Mouse (Mus musculus): ENCODE measurements around the gene Gsap. TPM values are rescaled to one million over a fixed set of nuclear protein-coding genes. Genes with fewer than 3 reads are reported as not detected.

Gene Gsap
- polyA plus RNA-seq, 1 experiment from 2014 or later, result 3.8 TPM

DNA sequence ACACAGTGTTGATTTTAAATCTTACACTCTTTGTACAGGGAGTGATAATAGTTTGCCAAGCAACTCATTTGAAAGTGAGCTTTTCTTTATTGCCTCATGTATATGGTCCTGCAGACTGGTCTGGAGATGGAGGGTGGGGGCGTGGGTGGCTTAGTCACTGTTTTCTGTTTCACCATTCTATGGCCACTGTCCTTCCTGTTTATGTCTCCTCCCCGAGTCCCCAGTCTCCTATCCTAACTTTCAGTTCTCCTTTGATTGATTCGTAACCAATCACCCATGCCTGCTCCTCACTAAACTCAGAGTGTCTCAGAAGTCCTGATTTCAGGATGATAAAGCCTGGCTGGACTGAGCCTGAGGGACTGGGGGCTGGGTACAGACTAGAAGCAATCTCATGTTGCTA, 2.4 kb downstream of the Gsap start:
- H3K36me3 ChIP-seq, result no peaks in the 10 kb centered on the region
- peaks cover 6% of the 10 kb centered on the region; the same call in 1 of the 2 replicates for H3K4me1 ChIP-seq
- WGBS, result 37% methylated on average over 3 of the region's 3 CpGs

DNA sequence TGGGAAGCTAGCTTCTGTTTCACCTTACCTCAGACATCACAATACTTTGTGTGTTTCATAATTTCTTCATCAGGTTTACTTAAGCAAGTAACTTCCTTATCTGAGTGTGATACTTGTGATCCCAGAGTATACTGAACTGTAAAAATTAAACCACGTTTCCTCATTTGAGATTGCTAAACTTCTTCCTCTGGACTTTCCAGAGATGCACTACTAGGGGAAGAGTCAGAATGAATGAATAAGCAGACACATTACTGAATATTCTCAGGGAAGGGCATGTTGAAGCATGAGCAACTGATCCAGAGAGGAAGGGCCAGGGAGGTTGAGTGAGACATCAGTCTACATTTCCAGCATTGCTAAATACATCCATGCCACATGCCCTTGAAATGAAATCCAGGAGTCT, 3.0 kb downstream of the Gsap start:
- no peak for ATAC-seq (ENCODE audit: low FRiP score)
- Histone ChIP-seq H3K4me1 (peaks cover 6% of the 10 kb centered on the region; the same call in 1 of the 2 replicates), H3K4me3 (no peak overlapping the region), H3K36me3 (no peaks in the 10 kb centered on the region), H3K27me3 (no peaks in the 10 kb centered on the region), H3K9me3 (replicated peaks) (peaks cover 11% of the 10 kb centered on the region; the same call in 1 of the 2 replicates), H3K9ac (no peak overlapping the region), H3K27ac (no peak overlapping the region), H3K4me2 (replicated peaks) (no peak overlapping the region)
- 83% methylated on average over 1 of the region's 1 CpGs for WGBS

More for the DNA sequence above, 2.4 kb downstream of the Gsap start:
- ATAC-seq (ENCODE audit: low FRiP score), result no peak
- peaks cover 6% of the 10 kb centered on the region; the same call in 1 of the 2 replicates for H3K9me3 ChIP-seq (replicated peaks)
- no peak overlapping the region for H3K9ac ChIP-seq
- H3K4me3 ChIP-seq, result no peak overlapping the region
- H3K4me2 ChIP-seq (replicated peaks), result no peak overlapping the region
- H3K27me3 ChIP-seq, result no peaks in the 10 kb centered on the region
- H3K27ac ChIP-seq, result no peak overlapping the region

- no peak for ATAC-seq (ENCODE audit: low FRiP score)
- H3K4me3 ChIP-seq, result no peak overlapping the region
- 84% methylated on average over 3 of the region's 3 CpGs for WGBS
- H3K9ac ChIP-seq, result no peak overlapping the region
- H3K4me1 ChIP-seq, result peaks cover 6% of the 10 kb centered on the region; the same call in 1 of the 2 replicates
- H3K4me2 ChIP-seq (replicated peaks), result no peak overlapping the region
- H3K9me3 ChIP-seq (replicated peaks), result peaks cover 11% of the 10 kb centered on the region; the same call in 1 of the 2 replicates
- no peaks in the 10 kb centered on the region for H3K36me3 ChIP-seq
- no peaks in the 10 kb centered on the region for H3K27me3 ChIP-seq
- no peak overlapping the region for H3K27ac ChIP-seq
Observed at GRCm38 (mm10) chr5:21189460-21189859, 3.4 kb downstream of the Gsap start.

DNA sequence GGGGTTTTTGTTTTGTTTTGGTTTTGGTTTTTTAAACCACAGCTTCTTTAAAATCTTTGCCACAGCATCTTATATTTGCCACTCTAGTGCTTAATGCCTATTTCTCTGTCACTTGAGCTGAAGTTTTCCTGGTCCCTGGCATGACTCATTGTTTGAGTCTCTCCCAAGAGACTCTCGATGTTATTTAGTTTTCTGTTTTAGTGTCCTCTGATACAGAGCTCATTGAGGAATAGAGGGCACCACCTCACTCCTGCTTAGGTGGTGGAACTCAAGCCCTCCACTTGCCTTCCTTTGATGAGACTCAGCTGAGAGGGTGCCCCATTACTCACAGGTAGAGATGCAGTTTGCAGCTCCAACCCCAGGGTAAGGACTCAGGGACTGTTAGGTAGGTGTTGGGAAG, 17.4 kb downstream of the Gsap start:
- no peak for ATAC-seq (ENCODE audit: low FRiP score)
- H3K4me1 ChIP-seq, result no peaks in the 10 kb centered on the region
- H3K27me3 ChIP-seq, result no peaks in the 10 kb centered on the region
- H3K4me2 ChIP-seq (replicated peaks), result no peak overlapping the region
- no peak overlapping the region for H3K9ac ChIP-seq
- WGBS, result 91% methylated on average over 1 of the region's 1 CpGs
- no peaks in the 10 kb centered on the region for H3K9me3 ChIP-seq (replicated peaks)
- H3K27ac ChIP-seq, result no peak overlapping the region
- no peak overlapping the region for H3K4me3 ChIP-seq
- no peaks in the 10 kb centered on the region for H3K36me3 ChIP-seq

DNA sequence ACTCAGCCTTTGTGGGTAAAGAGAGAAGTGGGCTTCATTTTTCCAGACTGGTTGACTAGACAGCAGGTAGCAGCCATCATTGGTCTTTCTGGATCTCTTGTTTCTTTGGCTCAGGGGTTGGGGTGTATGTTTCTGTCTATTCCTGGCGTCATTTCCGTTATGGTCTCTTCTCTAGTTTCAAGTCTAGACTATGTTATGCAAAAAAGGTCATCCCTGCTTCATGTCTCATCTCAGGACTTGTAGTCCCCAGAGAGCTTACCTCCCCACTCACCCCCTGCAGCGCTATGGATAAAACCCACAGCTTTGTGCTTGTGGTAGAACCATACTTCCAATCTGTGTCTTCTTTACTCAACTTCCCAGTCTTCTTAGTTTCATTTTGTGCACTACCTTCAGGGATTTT, 18.1 kb downstream of the Gsap start:
- Histone ChIP-seq H3K9ac (no peak overlapping the region), H3K4me1 (no peaks in the 10 kb centered on the region), H3K27me3 (no peaks in the 10 kb centered on the region), H3K4me2 (replicated peaks) (no peak overlapping the region), H3K36me3 (no peaks in the 10 kb centered on the region), H3K9me3 (replicated peaks) (no peaks in the 10 kb centered on the region), H3K4me3 (no peak overlapping the region), H3K27ac (no peak overlapping the region)
- ATAC-seq (ENCODE audit: low FRiP score), result no peak
- 92% methylated on average over 3 of the region's 3 CpGs for WGBS

DNA sequence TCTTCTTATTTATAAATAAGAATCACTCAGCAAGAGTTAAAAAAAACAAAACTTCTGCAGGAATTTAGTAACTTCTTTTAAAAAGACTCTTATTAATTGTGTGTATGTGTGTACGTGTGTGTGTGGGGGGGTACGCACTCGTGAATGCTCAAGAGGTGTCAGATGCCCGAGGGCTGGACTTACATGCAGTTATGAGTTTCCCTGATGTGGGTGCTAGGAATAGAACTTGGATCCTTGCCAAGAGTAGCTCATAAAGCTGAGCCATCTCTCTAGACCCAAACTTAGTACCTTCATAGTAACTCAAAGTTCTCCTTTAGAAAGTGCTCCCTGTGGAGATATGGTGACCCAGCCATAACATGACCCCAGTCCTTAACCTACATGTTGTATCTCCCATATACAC, 20.0 kb downstream of the Gsap start:
- no peaks in the 10 kb centered on the region for H3K36me3 ChIP-seq
- H3K4me1 ChIP-seq, result no peaks in the 10 kb centered on the region
- no peak overlapping the region for H3K27ac ChIP-seq
- 95% methylated on average over 4 of the region's 4 CpGs for whole genome bisulfite sequencing
- no peaks in the 10 kb centered on the region for H3K27me3 ChIP-seq
- H3K4me2 ChIP-seq (replicated peaks), result no peak overlapping the region
- ATAC-seq (ENCODE audit: low FRiP score), result no peak
- H3K9ac ChIP-seq, result no peak overlapping the region
- H3K9me3 ChIP-seq (replicated peaks), result no peaks in the 10 kb centered on the region
- H3K4me3 ChIP-seq, result no peak overlapping the region

DNA sequence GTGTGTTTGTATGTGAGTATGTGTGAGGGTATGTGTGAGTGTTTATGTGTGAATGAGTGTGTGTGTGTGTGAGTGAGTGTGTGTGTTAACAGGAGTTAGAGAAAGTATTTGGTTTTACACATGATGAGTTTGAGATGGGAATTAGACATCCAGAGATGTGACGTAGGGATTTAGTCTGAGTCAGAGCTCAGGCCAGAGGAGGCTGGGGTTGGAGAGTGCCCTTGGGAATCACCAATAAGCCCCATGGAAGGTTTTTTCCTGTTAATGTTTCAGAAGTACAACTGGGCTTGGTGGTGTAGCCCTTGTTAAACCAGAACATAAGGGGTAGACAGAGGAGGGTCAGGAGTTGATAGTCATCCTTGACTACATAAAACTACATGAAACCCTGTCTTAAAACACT, 25.4 kb downstream of the Gsap start:
- H3K4me1 ChIP-seq, result no peaks in the 10 kb centered on the region
- ATAC-seq (ENCODE audit: low FRiP score), result no peak
- H3K9me3 ChIP-seq (replicated peaks), result no peaks in the 10 kb centered on the region
- 75% methylated on average over 1 of the region's 1 CpGs for WGBS
- H3K27ac ChIP-seq, result no peak overlapping the region
- H3K4me2 ChIP-seq (replicated peaks), result no peak overlapping the region
- no peaks in the 10 kb centered on the region for H3K27me3 ChIP-seq
- no peak overlapping the region for H3K9ac ChIP-seq
- H3K36me3 ChIP-seq, result no peaks in the 10 kb centered on the region
- no peak overlapping the region for H3K4me3 ChIP-seq

DNA sequence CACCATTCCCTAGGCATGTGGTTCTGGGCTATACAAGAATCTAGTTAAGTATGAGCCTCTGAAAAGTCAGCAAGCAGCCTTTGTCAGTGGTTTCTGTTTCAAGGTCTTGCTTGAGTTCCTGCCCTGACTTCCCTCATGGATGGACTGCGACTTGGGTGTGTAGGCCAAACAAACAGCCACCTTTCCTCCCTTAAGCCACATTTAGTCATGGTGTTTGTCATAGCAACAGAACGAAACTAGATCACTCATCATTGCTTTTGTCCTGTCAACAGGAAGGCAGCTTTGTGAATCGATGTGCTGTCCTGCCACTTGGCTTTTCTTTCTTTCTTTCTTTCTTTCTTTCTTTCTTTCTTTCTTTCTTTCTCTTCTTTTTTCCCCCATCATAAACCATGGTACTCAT, 26.9 kb downstream of the Gsap start:
- no peaks in the 10 kb centered on the region for H3K9me3 ChIP-seq (replicated peaks)
- no peaks in the 10 kb centered on the region for H3K27me3 ChIP-seq
- no peak overlapping the region for H3K27ac ChIP-seq
- no peaks in the 10 kb centered on the region for H3K36me3 ChIP-seq
- H3K4me3 ChIP-seq, result no peak overlapping the region
- H3K9ac ChIP-seq, result no peak overlapping the region
- no peak overlapping the region for H3K4me2 ChIP-seq (replicated peaks)
- H3K4me1 ChIP-seq, result no peaks in the 10 kb centered on the region
- WGBS, result 86% methylated on average over 3 of the region's 3 CpGs
- ATAC-seq (ENCODE audit: low FRiP score), result no peak

DNA sequence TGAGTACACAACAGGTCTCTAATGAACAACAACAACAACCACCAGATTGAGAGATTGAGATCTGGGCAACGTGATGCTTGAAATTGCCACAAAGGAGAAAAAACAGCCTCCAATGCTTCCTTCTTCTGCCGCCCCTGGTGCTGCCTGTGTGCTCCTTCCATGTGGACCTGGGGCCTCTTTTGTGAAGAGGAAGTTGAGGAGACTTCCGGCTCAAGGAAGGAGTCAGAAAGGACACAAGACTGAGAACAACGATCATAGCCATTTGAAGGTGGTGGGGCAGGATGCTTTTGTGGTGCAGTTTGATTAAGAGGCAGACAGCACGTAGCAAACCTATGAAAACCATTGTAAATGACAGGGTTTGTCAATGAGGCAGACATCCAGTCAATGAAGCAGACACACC, 27.7 kb downstream of the Gsap start:
- WGBS, result 85% methylated on average over 5 of the region's 5 CpGs
- Histone ChIP-seq H3K4me2 (replicated peaks) (no peak overlapping the region), H3K36me3 (no peaks in the 10 kb centered on the region), H3K9me3 (replicated peaks) (no peaks in the 10 kb centered on the region), H3K4me3 (no peak overlapping the region), H3K9ac (no peak overlapping the region), H3K4me1 (no peaks in the 10 kb centered on the region), H3K27me3 (no peaks in the 10 kb centered on the region), H3K27ac (no peak overlapping the region)
- no peak for ATAC-seq (ENCODE audit: low FRiP score)

DNA sequence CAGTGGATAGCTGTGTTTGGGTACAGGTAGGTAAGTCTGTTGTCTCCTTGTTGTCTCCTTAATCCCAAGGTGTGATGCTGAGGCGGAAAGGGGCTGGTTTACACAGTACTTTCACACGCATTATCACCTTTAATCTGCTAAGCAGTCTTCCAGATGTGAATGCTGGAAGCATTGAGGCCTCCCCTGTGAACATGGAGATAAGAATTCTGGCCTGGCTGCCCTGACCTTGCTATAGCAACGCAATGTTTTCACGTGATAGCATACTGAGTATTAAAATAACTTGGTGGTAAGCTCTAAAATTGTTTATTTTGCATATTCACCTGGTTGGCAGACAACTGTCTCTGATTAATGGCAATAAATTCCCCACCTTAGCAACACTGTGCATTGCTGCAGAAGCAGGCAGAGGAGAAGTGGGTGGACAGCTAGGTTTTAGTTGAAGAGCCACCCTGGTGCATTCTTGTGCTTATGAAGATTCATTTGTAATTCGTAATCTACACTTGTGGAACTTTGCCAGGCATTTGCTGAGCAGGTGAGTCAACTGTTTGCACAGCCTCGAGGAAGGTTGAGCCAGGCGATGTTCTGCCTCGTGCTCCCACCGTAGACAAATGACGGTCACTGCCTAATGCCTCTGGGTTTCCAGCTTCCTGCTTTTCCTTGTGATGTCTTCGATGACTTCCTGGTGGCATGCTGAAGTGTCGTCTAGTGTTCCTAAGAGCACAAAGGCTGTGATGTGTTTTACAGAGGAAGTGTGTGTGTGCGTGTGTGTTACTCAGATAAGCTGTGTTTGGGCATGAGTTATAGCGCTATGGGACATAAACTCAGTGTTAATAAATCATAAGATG, 31.6 kb downstream of the Gsap start:
- H3K9ac ChIP-seq, result no peak overlapping the region
- no peaks in the 10 kb centered on the region for H3K4me1 ChIP-seq
- no peak for ATAC-seq (ENCODE audit: low FRiP score)
- H3K27ac ChIP-seq, result no peak overlapping the region
- WGBS, result 86% methylated on average over 14 of the region's 14 CpGs
- H3K4me3 ChIP-seq, result no peak overlapping the region
- H3K36me3 ChIP-seq, result no peaks in the 10 kb centered on the region
- no peaks in the 10 kb centered on the region for H3K27me3 ChIP-seq
- H3K9me3 ChIP-seq (replicated peaks), result no peaks in the 10 kb centered on the region
- H3K4me2 ChIP-seq (replicated peaks), result no peak overlapping the region

DNA sequence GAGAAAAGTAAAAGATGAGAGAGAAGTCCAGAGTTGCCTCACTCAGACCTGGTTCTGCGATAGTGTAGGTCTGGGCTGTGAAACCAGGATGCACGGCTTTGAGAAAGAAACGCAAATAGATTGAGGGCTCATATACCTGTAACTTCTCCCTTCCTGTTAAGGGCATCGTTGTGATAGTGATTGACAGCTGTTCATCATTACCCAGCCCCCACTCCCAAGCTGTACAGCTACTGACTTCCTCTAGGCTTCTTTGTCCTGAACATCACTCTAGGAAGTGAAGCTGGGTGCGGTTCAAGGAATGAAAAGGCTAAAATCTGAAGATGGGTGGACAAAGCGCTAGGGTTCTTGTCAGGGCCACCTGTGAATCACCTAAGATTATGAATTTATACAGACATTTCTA, 46.8 kb downstream of the Gsap start:
- WGBS, result 93% methylated on average over 6 of the region's 6 CpGs
- Histone ChIP-seq H3K27ac (no peak overlapping the region), H3K4me2 (replicated peaks) (no peak overlapping the region), H3K4me3 (no peak overlapping the region), H3K9me3 (replicated peaks) (no peaks in the 10 kb centered on the region), H3K27me3 (no peaks in the 10 kb centered on the region), H3K36me3 (no peaks in the 10 kb centered on the region), H3K9ac (no peak overlapping the region), H3K4me1 (no peaks in the 10 kb centered on the region)
- no peak for ATAC-seq (ENCODE audit: low FRiP score)

- WGBS, result 92% methylated on average over 1 of the region's 1 CpGs
- Histone ChIP-seq H3K9ac (no peak overlapping the region), H3K9me3 (replicated peaks) (no peaks in the 10 kb centered on the region), H3K4me2 (replicated peaks) (no peak overlapping the region), H3K27me3 (no peaks in the 10 kb centered on the region), H3K4me1 (no peaks in the 10 kb centered on the region), H3K36me3 (no peaks in the 10 kb centered on the region), H3K27ac (no peak overlapping the region), H3K4me3 (no peak overlapping the region)
- no peak for ATAC-seq (ENCODE audit: low FRiP score)
Observed at GRCm38 (mm10) chr5:21244575-21244974, 58.5 kb downstream of the Gsap start.

GRCm38 (mm10) chr5:21245241-21245640, 59.2 kb downstream of the Gsap start:
- WGBS, result 77% methylated on average over 1 of the region's 1 CpGs
- no peaks in the 10 kb centered on the region for H3K9me3 ChIP-seq (replicated peaks)
- H3K27ac ChIP-seq, result no peak overlapping the region
- H3K9ac ChIP-seq, result no peak overlapping the region
- H3K4me2 ChIP-seq (replicated peaks), result no peak overlapping the region
- H3K4me3 ChIP-seq, result no peak overlapping the region
- ATAC-seq (ENCODE audit: low FRiP score), result no peak
- no peaks in the 10 kb centered on the region for H3K36me3 ChIP-seq
- no peaks in the 10 kb centered on the region for H3K27me3 ChIP-seq
- no peaks in the 10 kb centered on the region for H3K4me1 ChIP-seq
